Mouse (Mus musculus): Measurements from ENCODE around the gene Wwc2. TPM values are rescaled to one million over a fixed set of nuclear protein-coding genes. Genes with fewer than 3 reads are reported as not detected.

The Wwc2 gene
- polyA plus RNA-seq, 1 experiment = 10.5 TPM

- no peaks in the 10 kb centered on the region; the same call in none of the 2 replicates for H3K4me1 ChIP-seq (ENCODE audit: control insufficient read depth, insufficient read depth, low read length)
- no peak overlapping the region for H3K4me3 ChIP-seq (ENCODE audit: insufficient read depth, low read length)
- TF ChIP-seq POLR2A (IDR thresholded peaks at IDR 0.05; ENCODE audit: extremely low read depth, insufficient read depth, low read length) (no peak), CTCF (IDR thresholded peaks at IDR 0.05; ENCODE audit: extremely low read depth, insufficient read depth, low read length) (no peak)
- no peak overlapping the region for H3K27ac ChIP-seq (ENCODE audit: insufficient read depth, low read length)
Measured at GRCm38 (mm10) chr8:47915521-47915920, 75.2 kb downstream of the Wwc2 start.

- no peak for TF ChIP-seq POLR2A (IDR thresholded peaks at IDR 0.05; ENCODE audit: extremely low read depth, insufficient read depth, low read length)
- TF ChIP-seq CTCF (IDR thresholded peaks at IDR 0.05; ENCODE audit: extremely low read depth, insufficient read depth, low read length) = no peak
- Histone ChIP-seq H3K4me1 (ENCODE audit: control insufficient read depth, insufficient read depth, low read length) (no peaks in the 10 kb centered on the region; the same call in none of the 2 replicates), H3K27ac (ENCODE audit: insufficient read depth, low read length) (no peak overlapping the region), H3K4me3 (ENCODE audit: insufficient read depth, low read length) (no peak overlapping the region)
Measured at GRCm38 (mm10) chr8:47914946-47915345, 75.8 kb downstream of the Wwc2 start.

DNA sequence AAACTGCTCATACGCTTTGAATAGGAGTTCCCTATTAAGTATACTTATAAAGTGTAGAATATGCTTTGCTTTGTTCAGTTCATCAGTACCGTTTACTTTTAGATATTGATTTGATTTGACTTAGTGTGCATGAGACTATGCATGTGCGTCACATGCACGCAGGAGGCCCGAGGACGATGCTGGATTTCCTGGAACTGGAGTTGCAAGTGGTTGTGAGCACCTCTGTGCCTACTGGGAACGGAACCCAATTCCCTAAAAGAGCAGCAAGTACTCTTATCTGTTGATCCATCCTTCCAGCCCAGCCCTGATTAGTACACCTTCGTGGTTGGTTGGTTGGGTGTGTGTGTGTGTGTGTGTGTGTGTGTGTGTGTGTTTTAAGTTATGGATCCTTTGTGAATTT lies 76.6 kb downstream of the Wwc2 start:
- Histone ChIP-seq H3K4me1 (ENCODE audit: control insufficient read depth, insufficient read depth, low read length) (no peaks in the 10 kb centered on the region; the same call in none of the 2 replicates), H3K27ac (ENCODE audit: insufficient read depth, low read length) (no peak overlapping the region), H3K4me3 (ENCODE audit: insufficient read depth, low read length) (no peak overlapping the region)
- no peak for TF ChIP-seq CTCF (IDR thresholded peaks at IDR 0.05; ENCODE audit: extremely low read depth, insufficient read depth, low read length)
- TF ChIP-seq POLR2A (IDR thresholded peaks at IDR 0.05; ENCODE audit: extremely low read depth, insufficient read depth, low read length) = no peak

DNA sequence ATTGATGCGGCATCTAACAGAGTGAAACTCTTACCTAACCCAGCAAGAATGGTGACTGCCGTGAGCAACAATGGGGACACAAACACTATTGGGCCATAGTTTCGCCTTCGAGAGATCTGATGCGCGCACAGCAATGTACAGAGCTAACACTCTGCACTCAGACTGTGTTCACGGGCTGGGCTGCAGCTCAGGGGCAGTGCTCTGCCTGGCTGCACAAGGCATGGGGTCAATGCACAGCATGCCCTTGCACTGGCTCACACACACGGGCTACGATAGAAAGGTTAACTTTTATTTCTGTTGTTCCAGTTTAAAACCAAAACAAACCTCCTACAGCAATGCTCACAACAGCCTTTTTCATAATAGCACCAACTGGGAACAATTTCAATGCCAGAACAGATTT lies 77.1 kb downstream of the Wwc2 start:
- H3K4me1 ChIP-seq (ENCODE audit: control insufficient read depth, insufficient read depth, low read length) = no peaks in the 10 kb centered on the region; the same call in none of the 2 replicates
- H3K4me3 ChIP-seq (ENCODE audit: insufficient read depth, low read length) = no peak overlapping the region
- no peak for TF ChIP-seq CTCF (IDR thresholded peaks at IDR 0.05; ENCODE audit: extremely low read depth, insufficient read depth, low read length)
- no peak for TF ChIP-seq POLR2A (IDR thresholded peaks at IDR 0.05; ENCODE audit: extremely low read depth, insufficient read depth, low read length)
- H3K27ac ChIP-seq (ENCODE audit: insufficient read depth, low read length) = no peak overlapping the region

DNA sequence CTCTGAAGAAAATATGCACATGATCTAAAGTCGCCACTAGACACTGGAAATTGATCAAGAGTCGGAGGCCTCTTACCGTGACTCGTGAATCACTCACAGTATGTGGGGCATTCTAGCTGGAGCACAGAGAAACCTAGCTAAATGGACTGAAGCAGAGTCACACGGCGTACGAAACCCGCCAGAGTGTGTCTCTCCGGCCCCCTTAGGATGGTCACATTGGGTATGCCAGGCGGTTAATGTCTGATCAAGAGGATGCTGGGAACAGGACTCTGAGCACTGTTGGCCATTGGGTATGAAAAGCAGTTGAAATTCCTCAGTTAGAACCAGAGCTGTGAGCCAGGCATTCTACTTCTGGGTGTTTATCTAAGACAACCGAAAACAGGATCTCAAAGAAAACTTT lies 81.0 kb downstream of the Wwc2 start:
- TF ChIP-seq POLR2A (IDR thresholded peaks at IDR 0.05; ENCODE audit: extremely low read depth, insufficient read depth, low read length) (no peak), CTCF (IDR thresholded peaks at IDR 0.05; ENCODE audit: extremely low read depth, insufficient read depth, low read length) (no peak)
- no peak overlapping the region for H3K27ac ChIP-seq (ENCODE audit: insufficient read depth, low read length)
- no peaks in the 10 kb centered on the region for H3K4me1 ChIP-seq (ENCODE audit: control insufficient read depth, insufficient read depth, low read length)
- no peak overlapping the region for H3K4me3 ChIP-seq (ENCODE audit: insufficient read depth, low read length)

DNA sequence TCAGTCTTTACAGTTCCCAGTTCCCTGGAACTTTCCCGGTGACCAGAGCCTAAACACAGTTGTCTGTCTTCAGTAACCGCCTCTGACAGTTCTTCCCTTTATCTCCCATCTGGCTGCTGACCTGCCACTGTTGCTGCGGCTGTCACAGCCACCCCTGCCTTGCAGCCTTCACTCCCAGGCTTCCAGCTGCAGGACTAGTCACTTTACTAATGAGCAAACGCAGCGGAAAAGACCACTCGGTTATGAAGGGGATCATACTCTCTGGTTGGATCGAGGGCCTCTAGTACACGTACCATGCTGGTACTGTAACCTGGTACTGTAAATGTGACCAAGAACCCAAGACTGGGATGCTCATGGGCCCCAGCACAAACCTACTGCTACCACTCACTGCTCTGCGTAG lies 83.7 kb downstream of the Wwc2 start:
- Histone ChIP-seq H3K27ac (ENCODE audit: insufficient read depth, low read length) (no peak overlapping the region), H3K4me1 (ENCODE audit: control insufficient read depth, insufficient read depth, low read length) (0 out of 2 replicates have a peak, but pooled peaks cover 2% of the 10 kb centered on the region), H3K4me3 (ENCODE audit: insufficient read depth, low read length) (no peak overlapping the region)
- TF ChIP-seq CTCF (IDR thresholded peaks at IDR 0.05; ENCODE audit: extremely low read depth, insufficient read depth, low read length) (no peak), POLR2A (IDR thresholded peaks at IDR 0.05; ENCODE audit: extremely low read depth, insufficient read depth, low read length) (no peak)

- H3K27ac ChIP-seq (ENCODE audit: insufficient read depth, low read length) = no peak overlapping the region
- H3K4me3 ChIP-seq (ENCODE audit: insufficient read depth, low read length) = no peak overlapping the region
- 0 out of 2 replicates have a peak, but pooled peaks cover 2% of the 10 kb centered on the region for H3K4me1 ChIP-seq (ENCODE audit: control insufficient read depth, insufficient read depth, low read length)
- TF ChIP-seq CTCF (IDR thresholded peaks at IDR 0.05; ENCODE audit: extremely low read depth, insufficient read depth, low read length) = no peak
- no peak for TF ChIP-seq POLR2A (IDR thresholded peaks at IDR 0.05; ENCODE audit: extremely low read depth, insufficient read depth, low read length)
Measured at GRCm38 (mm10) chr8:47906142-47906541, 84.6 kb downstream of the Wwc2 start.

- Histone ChIP-seq H3K4me3 (ENCODE audit: insufficient read depth, low read length) (no peak overlapping the region), H3K4me1 (ENCODE audit: control insufficient read depth, insufficient read depth, low read length) (0 out of 2 replicates have a peak, but pooled peaks cover 2% of the 10 kb centered on the region), H3K27ac (ENCODE audit: insufficient read depth, low read length) (no peak overlapping the region)
- TF ChIP-seq CTCF (IDR thresholded peaks at IDR 0.05; ENCODE audit: extremely low read depth, insufficient read depth, low read length) (no peak), POLR2A (IDR thresholded peaks at IDR 0.05; ENCODE audit: extremely low read depth, insufficient read depth, low read length) (no peak)
Measured at GRCm38 (mm10) chr8:47905256-47905655, 85.5 kb downstream of the Wwc2 start.

GRCm38 (mm10) chr8:47904004-47904403 lies 86.7 kb downstream of the Wwc2 start:
- no peak overlapping the region for H3K27ac ChIP-seq (ENCODE audit: insufficient read depth, low read length)
- no peak overlapping the region for H3K4me3 ChIP-seq (ENCODE audit: insufficient read depth, low read length)
- 0 out of 2 replicates have a peak, but pooled peaks cover 2% of the 10 kb centered on the region for H3K4me1 ChIP-seq (ENCODE audit: control insufficient read depth, insufficient read depth, low read length)
- TF ChIP-seq POLR2A (IDR thresholded peaks at IDR 0.05; ENCODE audit: extremely low read depth, insufficient read depth, low read length) = no peak
- no peak for TF ChIP-seq CTCF (IDR thresholded peaks at IDR 0.05; ENCODE audit: extremely low read depth, insufficient read depth, low read length)

DNA sequence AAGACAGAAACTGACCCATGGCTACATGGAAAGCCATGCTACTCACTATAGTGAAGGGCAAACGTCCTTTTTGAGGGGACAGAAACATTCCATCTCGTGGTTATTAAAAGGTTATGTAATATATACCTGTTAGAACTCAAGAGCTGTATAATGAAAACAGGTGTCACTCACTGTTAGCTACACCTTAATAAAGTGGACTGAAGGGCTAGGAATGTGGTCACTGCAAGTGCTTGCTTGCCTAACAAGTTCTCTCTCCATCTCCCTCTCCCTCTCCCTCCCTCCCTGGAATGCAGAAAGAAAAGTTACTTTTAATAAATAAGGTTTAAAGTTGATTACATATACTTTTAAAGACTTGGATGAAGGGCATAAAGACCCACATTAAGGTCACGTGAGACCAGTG lies 88.0 kb downstream of the Wwc2 start:
- no peak for TF ChIP-seq CTCF (IDR thresholded peaks at IDR 0.05; ENCODE audit: extremely low read depth, insufficient read depth, low read length)
- TF ChIP-seq POLR2A (IDR thresholded peaks at IDR 0.05; ENCODE audit: extremely low read depth, insufficient read depth, low read length) = no peak

More for the DNA sequence above, 88.0 kb downstream of the Wwc2 start:
- Histone ChIP-seq H3K4me1 (ENCODE audit: control insufficient read depth, insufficient read depth, low read length) (0 out of 2 replicates have a peak, but pooled peaks cover 2% of the 10 kb centered on the region), H3K4me3 (ENCODE audit: insufficient read depth, low read length) (no peak overlapping the region), H3K27ac (ENCODE audit: insufficient read depth, low read length) (no peak overlapping the region)
